Mouse (Mus musculus) ES-Bruce4 (cell line): Measurements from ENCODE around the gene Pde4dip.

Source experiments
- CTCF ChIP-seq: IDR thresholded peaks from one replicate; pipeline ENCODE4 v1.8.1; 2011; ENCODE audit warnings: low read depth, low read length
- POLR2A ChIP-seq: IDR thresholded peaks from one replicate; pipeline ENCODE4 v1.8.1; 2011; ENCODE audit warnings: low read length; ENCODE audit not compliant: insufficient read depth

DNA sequence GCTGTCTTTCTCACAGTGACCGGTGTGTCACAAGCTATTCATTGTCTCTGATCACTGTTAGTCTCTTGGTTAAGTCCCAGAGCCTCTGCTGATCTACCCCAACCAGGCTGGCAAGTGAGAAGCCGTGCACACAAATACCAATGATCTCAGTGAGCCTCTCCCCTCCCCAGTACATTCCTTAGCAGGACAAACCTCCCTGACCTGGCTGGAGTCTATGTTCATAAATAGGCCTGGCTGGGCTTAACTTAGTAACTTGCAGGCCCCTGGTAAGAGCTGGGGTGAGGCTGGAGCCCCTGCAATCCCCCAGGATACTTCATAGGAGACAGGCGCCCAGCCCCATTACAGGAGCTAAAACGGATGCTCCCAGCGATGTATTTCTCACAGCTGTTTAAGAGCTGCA lies 86.2 kb downstream of the Pde4dip start:
- no peak for TF ChIP-seq POLR2A
- no peak for TF ChIP-seq CTCF
